Mouse (Mus musculus) CD4-positive, CD25-positive, alpha-beta regulatory T cell, adult 9 weeks (primary cell): ENCODE measurements around the gene Ccdc126. TPM values are rescaled to one million over a fixed set of nuclear protein-coding genes. Genes with fewer than 3 reads are reported as not detected.

Experiments
- polyA plus RNA-seq: library from polyadenylated mRNA; unstranded; fragments of 100-300 nt; shearing (Covaris generic); gene quantifications from one replicate; pipeline ENCODE4 v1.2.1, GENCODE M21; 2017

Ccdc126 gene
- 22.4 TPM for polyA plus RNA-seq

DNA sequence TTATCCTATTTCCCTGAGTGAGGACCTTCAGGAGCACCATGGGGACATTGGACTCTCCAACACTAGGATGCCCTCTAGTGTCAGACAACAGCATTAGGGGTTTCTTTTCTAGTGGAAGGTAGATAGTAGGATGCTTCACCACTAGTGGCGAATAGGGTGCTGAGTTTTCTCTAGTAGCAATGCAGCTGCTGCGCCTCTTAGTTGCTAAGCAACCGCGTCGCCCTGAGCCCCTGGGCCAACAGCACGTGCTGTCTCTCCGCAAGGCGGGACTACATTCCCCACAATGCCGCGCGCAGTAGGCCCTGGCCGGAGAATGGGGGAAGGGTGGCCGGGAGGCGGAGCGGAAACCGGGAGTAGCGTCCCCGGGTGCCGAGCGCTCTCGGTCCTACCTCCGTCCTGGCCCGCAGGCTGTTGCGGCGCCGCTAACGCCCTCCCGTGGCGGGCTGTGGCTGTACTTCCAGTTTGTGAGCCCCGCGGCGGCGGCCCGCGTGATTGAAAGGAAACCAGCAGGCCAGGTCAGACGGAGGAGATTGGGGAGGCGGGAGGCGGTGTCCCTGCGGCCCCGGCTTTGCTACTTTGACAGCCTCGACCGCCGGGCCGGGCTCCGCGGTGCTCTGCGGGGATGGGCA, at the start of gene Ccdc126:
Gene Ccdc126, plus strand, starts transcription at position 309 of the 629 bp plus-strand sequence.

DNA sequence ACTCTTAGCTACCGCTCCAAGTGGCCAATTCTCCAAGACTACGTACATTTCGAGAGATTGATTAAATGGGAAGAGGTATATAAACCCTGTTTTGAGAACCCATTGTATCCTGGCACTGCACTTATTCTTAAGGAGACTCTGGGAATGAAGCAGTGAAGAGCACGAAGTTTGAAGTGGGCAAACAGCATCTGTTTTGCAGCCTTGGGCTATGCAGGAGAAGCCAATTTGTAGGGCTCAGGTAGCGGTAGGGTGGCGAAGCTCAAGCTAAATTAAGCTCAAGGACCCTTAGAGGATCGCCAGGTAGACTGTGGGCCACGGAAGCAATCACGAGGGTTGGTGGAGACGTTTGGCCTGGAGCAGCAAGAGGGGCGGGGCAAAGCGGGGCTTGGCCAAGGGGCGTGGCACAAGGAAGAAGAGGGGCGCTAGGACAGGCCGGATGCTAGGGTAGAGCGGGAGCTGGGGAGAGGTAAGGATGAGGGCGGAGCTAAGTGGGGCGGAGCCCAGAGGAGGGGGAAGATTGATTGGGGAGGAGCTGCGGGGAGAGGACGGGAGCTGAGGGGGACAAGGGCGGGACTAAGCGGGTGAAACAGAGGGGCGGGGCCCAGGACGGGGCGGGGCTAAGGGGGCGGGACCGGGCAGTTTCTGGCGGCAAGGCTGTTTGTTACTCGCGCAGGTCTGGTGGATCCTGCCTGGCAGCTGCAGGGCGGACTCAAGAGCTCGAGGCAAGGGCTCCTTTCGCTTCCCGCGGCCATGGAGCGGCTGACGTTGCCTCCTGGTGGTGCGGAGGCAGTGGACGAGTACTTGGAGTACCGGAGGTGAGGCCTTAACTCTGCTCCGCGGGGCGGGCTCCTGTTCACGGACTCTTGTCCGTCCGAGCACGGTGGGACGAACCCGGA, 48.3 kb downstream of the Ccdc126 start, which contains the start of gene Fam221a:
Gene Fam221a, plus strand, starts transcription at position 581 of the 896 bp plus-strand sequence.

Other genes starting within 250 kb of the Ccdc126 start
- gene Malsu1, start 245.5 kb upstream of the Ccdc126 start, polyA plus RNA-seq = 21.0 TPM
- gene Igf2bp3, start 104.3 kb upstream of the Ccdc126 start, polyA plus RNA-seq = 3.4 TPM
- gene Tra2a, start 55.2 kb upstream of the Ccdc126 start, polyA plus RNA-seq = 47.0 TPM
- 8.0 TPM for gene Fam221a, start 48.5 kb downstream of the Ccdc126 start, polyA plus RNA-seq
- gene Stk31, start 76.3 kb downstream of the Ccdc126 start, polyA plus RNA-seq = not detected